Mouse (Mus musculus) adrenal gland, postnatal 4 days (tissue): ENCODE data around the gene Hif3a. TPM values are rescaled to one million over a fixed set of nuclear protein-coding genes. Genes with fewer than 3 reads are reported as not detected.
"Not testable (repeated sequence)": the region's sequence is repeated elsewhere in the genome, so short reads cannot be mapped to it uniquely, and the experiment has no call there.

Experiments
- DNase-seq, 2 experiments: peaks; one replicate each; pipeline ENCODE4 v3.0.0; 2021 to 2022; ENCODE audit warnings: low spot score in 2 of 2, mixed read lengths in 2 of 2
- long read RNA-seq, 2 experiments: library from polyadenylated mRNA; stranded (forward); transcript quantifications; one replicate each; pipeline ENCODE4 v2.0.0; 2021
- total RNA-seq, 2 experiments: library from RNA; stranded (reverse); gene quantifications; 2 replicates each; pipeline ENCODE4 v1.2.3; 2021

Gene Hif3a
- 10 to 100 TPM; 14.3 to 17.8 TPM for total RNA-seq
- long read RNA-seq, experiment 1, partial matches to known transcripts, result 0 of 3 reads
- long read RNA-seq, experiment 1, other reads (novel, unspliced or antisense), result 3 of 3 reads
- long read RNA-seq, experiment 2, full-length matches to known transcripts, result 1 of 3 reads
- long read RNA-seq, experiment 2, partial matches to known transcripts, result 0 of 3 reads
- long read RNA-seq, experiment 2, other reads (novel, unspliced or antisense), result 2 of 3 reads

DNA sequence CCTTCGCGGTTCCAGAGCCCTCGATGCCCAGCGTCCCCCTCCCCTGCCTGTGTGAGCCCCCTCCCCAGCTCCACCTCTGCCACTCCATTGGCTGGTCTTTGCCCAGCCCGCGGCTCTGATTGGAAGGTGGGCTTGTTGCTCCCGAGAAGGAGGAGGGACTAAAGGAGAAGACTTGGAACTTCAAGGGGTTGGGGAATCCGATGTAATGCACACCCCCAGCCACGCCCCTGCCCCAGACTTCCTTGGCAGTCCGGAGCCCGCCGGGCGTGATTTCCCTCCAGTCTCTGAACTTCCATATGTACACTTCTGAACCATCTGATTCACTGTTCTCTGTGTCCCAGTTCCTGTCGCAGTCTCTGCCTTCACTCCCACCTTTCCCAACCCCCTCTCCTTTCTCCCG lies at the start of gene Hif3a:
Gene Hif3a (minus strand): TSS at position 39 of the 400 bp plus-strand sequence.
- peak in 1 of 2 experiments; percentile 36 for DNase-seq

DNA sequence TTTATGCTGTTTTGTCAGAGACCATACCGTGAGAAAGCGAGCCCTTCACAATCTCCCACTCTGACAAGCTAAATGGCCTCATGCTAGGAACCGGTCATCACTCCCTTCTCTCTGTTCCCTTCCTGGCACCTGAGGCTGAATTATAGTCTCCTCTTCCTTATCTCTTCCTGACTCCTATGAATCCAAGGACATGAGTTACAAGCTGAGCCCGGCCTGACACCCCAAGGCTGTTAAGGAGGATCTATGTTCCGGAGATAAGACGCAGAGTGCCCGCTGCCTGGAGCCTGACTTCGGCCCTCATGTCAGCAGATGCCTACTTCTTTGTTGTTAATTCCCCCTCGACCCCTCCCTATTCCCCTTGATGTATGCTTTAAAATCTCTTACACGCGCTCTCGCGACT lies 39.4 kb upstream of the Hif3a start:
- DNase-seq, result not testable (repeated sequence)

DNA sequence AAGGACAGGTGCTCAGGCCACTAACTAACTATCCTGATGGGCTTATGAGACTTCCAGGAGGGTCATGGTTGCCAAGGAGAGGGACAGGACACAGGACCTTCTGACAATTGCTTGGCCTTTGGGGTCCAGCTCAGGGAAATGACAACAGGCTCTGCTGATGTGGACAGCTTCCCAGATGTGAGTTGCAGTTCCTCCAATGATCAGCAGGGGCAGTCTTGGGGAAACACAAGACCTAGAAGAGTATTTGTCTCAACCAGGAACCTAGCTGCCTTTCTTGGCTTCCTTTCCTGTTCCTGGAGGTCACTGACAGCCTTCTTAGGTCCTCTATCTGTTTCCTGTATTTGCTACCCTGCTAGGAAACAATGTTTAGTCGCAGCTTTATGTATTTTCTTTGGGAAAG lies 29.1 kb upstream of the Hif3a start:
- no peak for DNase-seq

DNA sequence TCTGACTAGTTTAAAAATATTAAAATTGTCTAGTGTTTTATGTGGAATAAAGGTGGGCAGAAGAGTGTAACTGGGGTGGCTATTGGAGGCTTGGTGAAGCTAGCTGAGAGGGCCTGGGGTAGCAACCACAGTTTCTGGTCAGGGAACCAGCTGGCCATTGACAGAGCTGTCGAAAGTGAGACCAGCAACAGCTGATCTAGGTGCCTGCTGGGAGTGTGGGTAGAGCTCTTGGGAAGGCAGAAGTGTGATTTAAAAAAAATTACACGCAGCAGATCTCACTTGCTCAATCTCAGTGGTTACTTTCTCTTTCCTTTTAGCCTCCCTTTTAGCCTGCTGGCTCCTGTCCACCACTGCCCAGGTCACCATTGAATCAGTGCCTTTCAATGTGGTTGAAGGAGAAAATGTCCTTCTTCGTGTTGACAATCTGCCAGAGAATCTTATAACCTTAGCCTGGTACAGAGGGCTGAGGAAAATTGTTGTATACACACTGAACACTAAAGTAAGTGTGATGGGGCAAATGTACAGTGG lies 27.9 kb upstream of the Hif3a start:
- no peak for DNase-seq

DNA sequence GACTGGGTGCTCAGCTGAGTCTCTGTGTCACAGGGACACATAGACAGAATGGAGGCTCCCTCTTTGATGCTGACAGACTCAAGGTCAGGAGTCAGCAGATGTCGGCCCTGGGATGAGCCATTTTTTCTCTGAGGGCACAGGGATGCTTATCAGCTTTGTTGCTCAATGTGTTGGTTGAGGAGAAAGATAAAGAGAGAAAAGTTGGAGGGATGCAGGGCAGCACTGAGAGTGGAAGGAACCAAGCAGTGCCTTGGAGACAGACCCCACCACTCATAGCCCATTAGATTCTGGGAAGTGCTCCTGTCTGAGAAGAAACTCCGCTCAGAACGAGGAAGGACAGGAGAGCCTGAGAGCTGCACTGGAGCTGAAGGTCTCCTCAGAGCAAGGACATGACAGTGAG lies 25.5 kb upstream of the Hif3a start:
- no peak for DNase-seq

DNA sequence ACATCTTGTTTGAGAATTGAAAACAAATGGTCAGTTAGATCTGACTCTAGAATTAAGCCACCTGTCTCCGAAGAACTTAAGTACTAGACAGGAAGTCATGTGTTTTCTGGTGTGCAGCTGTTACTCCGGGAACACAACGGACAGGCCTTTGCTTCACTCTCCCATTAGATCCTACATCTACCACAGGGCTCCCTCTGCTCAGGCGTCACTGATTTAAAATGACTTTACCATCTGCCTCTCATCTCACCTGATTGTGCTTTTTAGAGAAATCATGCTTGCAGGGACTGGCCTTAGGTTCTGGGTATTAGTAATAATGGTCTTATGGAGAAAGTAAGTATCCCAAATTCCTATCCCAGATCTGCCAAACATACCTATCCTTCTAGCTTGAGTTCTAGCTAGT lies 20.5 kb upstream of the Hif3a start:
- no peak for DNase-seq

DNA sequence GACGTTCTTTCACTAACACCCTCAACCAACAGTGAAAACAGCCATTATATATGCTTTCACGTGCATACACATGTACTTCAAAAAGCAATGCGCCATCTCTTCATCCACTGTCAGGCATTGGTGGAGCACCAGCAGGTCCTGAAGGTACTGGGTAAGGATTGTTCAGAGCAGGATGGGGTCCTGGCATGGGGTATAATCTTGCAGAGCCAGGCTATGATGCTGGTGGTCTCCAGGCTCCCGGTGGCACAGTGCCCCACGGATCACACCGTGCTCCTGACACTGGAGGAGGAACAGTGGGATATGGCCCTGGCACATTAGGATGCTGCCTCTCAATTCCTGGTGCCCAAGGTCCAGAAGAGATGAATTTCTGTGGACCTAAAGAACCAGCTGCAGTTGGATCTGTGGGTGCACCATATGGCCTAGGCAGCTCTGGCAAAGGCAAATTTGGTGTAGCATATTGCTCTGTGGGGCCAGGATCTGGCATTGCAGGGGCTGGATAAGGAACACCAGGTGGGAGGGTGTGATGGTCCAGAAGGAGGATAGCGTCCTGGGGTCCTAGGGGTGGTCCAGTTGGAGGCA lies 15.9 kb upstream of the Hif3a start:
- DNase-seq, result no peak

DNA sequence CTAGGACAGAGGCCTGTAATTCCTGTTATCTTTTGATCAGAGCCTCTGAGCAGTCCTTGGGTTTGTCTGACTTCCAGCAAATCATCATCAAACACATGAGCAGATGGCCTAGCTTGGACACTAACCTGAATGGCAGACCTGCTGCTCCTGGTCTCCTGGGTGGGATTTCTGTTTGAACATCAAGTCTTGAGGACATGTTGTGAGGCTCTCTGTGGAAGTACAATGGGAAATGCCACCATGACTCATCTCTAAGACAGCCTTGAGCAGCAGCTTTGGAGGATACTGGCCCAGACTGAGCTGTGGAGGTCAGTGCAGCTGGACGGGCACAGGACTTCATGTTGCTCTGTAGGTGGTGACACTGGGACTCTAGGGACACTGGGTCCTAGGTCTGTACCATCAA lies 14.3 kb upstream of the Hif3a start:
- DNase-seq, result no peak

DNA sequence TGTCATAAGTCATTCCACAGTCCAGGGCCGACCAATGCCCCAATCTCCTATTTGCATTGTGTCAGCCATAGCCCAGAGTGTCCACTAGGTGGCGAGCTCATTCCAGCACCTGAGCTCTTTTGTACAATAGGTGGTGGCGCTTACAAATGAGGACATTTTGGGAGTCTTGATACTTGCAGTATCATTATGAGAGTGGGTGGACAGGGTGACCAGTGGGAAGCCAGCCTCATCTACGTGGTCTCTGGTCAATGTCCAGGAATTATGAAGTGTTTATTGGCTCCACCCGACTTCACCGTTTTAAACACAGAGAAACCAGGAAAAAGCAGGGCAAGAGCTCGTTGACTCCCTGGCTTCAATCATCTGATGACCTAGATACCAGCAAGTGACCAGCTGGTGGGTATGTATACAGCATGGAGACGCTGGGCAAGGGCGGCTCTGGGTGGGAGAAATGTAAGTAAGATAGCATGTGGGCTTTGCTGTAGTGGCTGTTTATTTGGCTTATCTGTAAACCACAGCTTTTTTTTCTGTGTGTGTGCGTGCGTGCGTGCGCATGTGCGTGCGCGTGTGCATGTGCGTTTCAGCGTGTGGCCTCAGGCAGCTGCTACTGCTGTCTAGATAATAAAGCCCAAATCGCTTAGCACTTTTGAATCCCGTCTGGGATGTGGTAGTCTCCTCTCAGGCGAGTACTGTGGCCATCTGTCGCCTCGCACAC lies 11.8 kb upstream of the Hif3a start, which contains the start of gene Psg16:
Gene Psg16 (plus strand): TSS at position 137 of the 712 bp plus-strand sequence.
- DNase-seq, result peak in 1 of 2 experiments; percentile 38

DNA sequence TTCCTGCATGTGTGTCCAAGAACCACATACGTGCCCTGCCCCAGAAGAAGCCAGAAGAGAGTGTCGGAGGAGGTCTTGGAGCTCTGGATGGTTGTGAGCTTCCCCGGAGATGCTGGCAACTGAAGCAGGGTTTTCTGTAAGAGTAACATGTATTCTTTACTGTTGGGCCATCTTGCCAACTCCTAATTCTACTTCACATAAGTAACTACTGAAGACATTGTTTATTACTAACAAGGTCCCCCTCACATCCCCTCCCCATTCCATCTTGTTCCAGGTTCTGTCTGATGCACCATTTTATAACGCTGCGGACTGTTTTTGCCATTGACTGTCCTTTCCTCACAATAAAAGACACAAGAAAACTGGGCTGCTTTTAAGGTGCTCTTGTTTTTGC lies 11.3 kb upstream of the Hif3a start:
- DNase-seq, result no peak

DNA sequence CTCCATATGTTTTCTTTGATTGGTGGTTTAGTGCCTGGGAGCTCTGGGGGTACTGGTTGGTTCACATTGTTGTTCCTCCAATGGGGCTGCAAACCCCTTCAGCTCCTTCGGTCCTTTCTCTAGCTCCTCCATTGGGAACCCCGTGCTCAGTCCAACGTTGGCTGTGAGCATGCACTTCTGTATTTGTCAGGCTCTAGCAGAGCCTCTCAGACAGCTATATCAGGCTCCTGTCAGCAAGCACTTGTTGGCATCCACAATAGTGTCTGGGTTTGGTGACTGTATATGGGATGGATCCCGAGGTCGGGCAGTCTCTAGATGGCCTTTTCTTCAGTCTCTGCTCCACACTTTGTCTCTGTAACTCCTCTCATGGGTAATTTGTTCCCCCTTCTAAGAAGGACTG lies 5.4 kb upstream of the Hif3a start:
- DNase-seq, result not testable (repeated sequence)

DNA sequence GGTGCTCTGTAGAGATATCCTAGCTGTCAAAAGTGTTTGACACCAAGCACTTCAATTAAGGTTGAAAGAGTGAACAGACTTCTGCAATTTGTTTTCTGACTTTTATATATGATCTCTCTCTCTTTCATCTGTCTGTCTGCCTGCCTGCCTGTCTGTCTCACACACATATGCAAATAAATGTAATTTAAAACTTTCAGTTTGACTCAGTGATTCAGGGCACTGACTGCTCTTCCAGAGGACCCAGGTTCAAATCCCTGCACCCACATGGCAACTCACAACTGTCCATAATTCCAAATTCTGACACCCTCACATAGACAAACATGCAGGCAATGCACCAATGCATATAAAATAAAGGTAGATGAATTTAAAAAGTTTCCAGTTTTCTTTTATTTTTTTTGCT lies 4.8 kb upstream of the Hif3a start:
- no peak for DNase-seq

DNA sequence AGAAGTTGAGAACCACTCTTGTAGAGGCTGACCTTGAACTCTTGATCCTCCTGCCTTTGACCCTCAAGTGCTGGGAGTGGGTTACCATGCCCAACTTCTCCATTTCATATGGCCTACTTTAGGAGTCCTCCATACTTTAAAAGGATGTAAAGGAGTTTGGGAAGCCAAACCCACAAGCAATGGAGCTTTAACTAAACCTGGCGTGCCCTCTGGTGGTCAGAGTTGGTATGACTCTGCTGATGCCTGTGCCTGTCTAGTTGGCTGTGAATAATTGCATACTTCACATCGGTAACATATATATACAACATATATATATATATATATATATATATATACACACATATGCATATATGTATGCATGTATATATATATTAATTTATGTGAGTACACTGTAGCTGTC lies 4.2 kb upstream of the Hif3a start:
- peak in 1 of 2 experiments; percentile 77 for DNase-seq

DNA sequence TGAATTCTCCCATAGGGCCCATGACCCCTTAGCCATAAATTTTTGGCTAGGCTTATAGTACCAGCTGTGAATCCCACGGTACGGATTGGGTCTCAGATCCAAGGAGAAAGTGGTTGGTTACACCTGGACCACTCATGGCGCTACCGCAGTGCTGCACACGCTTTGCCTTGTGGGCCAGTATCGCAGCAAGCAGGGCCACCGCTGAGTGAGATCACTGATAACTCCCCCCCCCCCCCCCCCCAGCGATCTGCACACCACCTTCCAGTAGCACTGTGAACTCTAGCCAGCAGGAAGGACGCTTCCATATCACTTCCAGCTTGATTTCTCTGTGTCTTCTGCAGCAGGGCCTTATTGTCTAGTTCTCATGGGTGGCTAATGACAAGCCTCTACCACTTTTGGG lies 3.4 kb upstream of the Hif3a start:
- peak in 1 of 2 experiments; percentile 2 for DNase-seq

DNA sequence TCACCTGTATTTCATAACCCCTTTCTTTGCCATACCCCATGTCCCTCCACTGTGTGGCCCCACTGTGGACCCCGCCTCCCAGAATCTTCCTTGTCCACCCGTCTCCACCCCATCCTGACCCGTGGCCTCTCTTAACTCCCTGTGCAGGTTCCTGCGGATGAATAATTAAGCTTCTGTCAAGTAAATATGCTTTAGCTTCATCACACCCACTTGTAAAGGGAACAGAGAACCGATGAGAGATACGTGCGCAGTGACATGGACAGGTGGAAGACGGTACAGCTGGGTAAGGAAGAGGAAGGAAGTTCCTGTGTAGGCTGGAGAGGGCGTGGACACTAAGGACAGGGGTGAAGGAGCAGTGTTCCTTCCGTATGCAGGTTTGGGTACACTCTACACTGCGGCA lies 618 bp upstream of the Hif3a start:
- peak in 1 of 2 experiments; percentile 2 for DNase-seq

DNA sequence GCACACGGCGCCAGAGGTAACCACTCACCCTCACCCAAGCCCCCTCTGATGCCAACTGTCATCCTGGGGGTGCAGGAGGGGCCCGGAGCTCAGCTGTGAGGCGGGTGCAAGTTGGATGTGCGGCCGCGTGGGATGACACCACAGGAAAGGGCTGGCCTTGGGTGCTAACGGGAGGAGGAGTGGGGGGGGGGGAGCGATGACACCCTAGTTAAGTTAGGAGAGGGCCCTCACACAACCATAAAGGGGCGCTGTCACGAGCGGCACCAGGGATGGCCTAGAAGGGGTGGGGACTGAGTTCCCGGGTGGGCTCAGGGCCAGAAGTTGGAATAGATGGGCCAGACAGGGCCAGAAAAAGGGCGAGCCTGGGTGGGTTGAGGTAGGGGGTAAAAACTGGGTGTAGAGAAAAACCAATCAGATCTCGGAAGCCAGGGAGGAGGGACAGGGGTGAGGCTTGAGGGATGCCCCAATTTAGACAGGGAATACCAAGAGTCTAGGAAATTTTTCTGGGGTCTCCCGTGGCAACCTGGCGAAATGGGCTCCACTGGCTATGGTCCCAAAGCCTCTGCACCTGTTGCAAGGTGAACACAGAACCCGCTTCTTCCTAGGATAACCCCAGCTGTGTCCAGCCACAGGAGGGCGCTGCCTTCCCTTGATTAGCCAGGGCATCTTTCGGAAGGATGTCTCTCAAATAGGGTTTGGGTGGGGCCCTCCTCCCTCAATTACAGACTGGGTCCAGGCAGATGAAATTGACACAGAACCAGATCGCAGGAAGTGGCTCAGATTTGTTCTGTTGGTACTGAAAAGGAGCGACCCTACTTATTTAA lies 1.2 kb downstream of the Hif3a start:
- DNase-seq, result peak in 1 of 2 experiments; percentile 5

DNA sequence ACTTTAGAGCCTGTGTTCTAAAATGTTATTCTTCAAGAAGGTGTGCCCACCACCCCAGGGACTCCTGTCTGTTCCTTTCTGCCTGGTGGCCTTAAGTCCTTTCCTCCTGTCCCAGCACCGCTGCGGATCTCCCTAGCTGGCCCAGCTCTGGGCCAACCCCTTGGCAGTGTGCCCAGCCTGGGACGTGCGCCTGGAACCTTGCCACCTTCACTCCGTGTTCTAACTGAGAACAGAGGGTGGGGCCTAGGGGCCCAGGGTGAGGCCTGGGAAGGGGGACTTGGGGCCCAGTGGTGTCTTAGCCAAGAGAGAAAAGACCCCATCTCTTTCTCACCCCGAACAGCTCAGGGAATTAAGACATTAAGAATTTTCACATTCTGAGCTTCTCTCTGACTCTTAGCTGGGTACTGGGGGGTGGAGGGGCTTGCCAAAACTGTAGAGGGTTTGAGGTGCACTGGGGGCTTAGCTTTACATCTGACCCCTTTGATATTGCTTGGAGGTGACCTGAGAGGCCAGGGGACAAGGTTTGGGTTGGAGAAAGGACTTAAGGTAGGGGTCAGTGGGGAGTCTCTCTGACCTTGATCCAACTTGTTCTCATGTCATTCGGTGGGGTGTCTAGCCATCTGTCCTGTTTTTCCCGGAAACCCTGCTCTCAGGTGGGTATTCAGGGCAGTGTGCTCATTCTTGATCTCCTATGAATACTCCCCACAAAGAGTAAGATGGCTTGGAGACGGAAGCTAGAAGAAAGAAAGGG lies 2.0 kb downstream of the Hif3a start:
- peak; percentile 90 to 91 for DNase-seq

DNA sequence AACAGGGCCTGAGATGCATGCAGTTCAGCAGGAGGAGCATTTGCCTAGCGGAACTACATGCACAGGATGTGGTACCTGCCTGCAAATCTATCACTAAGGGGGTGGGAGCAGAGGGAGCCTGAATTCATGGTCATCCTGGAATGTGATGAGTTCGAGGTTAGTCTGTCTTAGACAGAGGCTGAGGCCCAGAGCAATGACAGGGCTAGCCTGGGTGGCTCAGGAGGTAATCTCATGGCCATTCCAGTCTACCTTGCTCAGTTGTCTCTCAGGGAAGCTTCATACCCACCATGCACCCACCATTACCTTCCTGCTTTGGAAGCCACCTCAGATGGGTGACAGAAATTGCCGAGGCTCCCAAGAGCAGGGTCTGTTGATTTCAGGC lies 2.8 kb downstream of the Hif3a start:
- peak in 1 of 2 experiments; percentile 2 for DNase-seq

DNA sequence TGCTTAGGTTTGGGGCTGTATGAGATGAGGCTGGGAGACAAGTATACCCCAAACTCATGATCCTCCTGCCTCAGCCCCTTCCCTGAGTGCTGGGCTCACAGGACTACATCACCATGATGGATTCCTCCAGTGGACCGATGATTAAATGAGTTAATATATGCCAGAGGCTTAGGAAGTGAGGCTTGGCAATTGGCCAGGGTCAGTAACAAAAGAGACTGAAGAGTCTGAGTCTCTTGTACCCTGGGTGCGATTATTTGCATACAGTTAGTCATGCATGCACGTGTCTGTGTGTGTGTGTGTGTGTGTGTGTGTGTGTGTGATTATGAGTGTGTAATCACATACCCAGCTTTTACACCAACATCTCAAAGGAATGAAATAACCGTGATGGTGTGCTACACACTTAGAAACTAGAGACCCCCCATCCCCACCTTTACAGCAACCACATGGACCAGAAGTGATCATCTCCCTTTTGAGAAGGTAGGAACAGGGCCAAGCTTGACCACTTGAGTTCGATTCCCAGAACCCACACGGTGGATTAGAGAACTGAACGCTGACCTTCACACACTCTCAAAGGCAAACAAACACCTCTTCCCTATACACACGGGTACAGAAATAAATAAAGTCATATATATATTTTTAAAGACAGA lies 3.3 kb downstream of the Hif3a start:
- peak in 1 of 2 experiments; percentile 1 for DNase-seq

DNA sequence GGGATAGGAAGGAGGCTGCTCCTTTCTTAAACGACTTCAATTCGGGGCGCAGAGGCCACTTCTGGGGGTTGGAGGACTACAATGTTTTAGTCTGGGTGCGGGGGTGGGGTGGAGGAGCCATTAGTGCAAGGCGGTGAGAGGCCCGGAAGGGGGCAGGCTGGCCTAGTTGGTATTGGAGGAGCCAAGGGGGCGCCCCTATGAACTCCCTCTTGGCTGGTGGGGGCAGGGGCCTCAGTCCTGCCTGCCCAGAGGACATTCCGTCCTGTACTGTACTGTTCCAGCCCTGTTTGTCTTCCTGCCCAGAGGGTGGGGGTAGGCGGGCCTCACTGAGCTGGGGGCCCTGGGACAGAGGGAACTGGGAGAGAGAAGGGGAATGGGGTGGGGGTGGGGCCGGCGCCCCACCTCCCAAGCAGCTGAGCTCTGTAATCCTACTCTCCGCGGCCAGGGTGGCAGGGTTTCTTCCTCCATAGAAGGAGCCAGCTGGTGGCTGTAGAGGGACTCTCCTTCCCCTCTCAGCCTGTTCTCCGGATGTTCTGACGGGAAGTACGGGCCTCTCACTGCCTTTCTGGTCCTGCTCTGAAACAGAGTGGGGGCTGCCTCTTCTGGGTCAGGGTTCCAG lies 4.0 kb downstream of the Hif3a start:
- peak in 1 of 2 experiments; percentile 55 for DNase-seq
